Mouse (Mus musculus) fat pad, adult 2 months (tissue): Measurements from ENCODE around the gene Sptb.

Experiments used
- DNase-seq: peaks from one replicate; pipeline ENCODE4 v3.0.0-alpha.2; 2011; ENCODE audit warnings: low read depth, low spot score; ENCODE audit errors: extremely low read depth

The Sptb gene

DNA sequence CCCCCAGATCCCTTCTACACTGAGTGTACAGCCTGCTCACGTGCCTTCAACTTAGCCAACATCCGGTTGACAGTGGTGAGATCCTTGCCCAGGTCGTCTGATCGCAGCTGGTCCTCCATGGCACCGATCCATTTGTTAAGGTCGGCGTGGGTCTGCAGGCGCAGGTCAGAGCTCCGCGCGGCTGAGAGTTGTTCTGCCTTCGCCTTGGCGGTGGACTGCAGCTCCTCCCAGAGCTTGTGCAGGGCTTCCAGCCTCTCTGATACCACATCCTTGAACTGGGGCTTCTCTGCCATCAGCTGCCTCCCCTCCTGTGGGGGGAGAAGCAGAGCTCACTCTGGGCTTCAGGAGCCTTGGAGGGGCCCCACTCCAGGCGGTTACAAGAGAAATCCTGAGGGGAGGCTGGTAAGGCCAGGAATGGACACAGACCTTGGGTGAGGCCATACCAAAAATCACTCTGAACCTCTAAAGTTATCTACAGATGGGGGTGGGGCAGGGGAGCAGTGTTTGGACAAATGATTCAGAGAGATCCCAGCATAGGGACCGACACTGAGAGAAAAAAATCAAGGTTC is 101.3 kb downstream of the Sptb start:
- no peak for DNase-seq

DNA sequence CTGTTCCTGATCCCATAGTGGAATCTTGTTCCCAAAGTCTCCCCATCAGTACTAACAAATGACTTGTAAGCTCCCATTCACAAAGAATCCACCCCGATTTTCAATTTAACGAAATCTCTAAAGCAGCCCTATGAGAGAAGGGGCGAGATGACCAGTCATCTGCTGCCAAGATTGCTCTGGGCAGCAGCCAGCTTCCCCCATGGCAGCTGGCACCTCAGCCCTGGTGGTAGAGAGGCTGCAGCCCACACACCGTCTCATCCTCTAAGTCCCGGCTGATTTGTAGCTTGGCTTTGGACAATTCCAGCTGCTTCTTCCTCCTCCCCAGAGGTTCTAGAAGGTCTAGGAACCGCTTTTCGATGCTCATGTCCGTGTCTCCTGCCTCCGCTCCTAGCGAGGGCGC is 102.1 kb downstream of the Sptb start:
- no peak for DNase-seq

DNA sequence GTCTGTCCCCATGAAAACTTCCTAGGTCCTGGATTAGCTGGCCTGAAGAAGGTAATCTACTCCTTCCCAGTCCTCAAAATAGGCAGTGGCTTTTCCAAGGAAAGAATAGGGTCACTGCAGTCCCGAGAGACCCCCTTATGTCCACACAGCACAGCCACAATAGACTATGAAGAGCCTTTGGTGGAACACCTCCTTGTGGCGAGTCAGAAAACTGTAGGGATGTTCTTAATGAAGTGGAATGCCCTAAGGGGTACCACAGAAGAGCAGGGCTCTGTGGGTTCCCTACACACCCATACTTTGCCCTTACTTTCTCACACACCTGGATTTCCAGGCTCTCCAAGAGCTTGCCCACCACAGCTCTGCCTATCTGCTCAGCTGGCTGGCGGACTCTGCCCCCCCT is 104.5 kb downstream of the Sptb start:
- DNase-seq = no peak

DNA sequence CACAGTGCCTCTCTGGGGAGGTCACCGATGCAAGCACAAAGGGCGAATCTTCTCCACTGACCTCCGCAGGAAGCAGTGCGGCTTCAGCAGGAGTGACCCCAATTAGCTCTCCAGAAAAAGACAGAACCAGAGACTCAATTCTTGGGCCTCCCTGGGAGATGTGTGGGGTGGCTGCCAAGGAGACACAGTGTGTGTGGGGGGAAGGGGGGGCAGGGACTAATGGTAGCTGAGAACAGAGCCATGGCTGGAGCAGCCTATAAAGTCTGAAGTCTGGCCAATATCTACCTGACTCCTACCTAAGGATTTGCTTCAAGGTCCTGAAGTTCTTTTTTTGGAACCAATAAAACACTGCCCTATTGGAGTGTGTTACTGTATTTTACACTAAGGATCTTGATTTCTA is 105.8 kb downstream of the Sptb start:
- no peak for DNase-seq

DNA sequence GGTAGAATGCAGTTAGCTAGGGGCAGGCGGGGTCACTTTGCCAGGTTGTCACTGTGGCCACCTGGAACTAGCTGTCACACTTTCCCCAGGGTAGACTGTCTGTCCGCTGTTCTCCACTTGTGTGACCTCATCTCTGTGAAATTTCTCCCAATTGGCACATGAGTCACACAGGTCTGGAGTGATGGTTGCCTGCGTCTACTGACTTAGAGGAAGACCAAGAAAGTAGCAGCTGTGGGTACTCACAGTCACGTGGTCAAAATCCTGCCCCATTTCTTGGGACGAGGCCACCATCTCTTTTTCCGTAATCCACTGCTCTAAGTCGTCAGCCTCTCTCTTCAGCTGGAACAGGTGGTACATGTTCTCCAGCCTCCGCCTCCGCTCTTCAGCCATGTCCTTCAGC is 106.6 kb downstream of the Sptb start:
- DNase-seq = no peak

DNA sequence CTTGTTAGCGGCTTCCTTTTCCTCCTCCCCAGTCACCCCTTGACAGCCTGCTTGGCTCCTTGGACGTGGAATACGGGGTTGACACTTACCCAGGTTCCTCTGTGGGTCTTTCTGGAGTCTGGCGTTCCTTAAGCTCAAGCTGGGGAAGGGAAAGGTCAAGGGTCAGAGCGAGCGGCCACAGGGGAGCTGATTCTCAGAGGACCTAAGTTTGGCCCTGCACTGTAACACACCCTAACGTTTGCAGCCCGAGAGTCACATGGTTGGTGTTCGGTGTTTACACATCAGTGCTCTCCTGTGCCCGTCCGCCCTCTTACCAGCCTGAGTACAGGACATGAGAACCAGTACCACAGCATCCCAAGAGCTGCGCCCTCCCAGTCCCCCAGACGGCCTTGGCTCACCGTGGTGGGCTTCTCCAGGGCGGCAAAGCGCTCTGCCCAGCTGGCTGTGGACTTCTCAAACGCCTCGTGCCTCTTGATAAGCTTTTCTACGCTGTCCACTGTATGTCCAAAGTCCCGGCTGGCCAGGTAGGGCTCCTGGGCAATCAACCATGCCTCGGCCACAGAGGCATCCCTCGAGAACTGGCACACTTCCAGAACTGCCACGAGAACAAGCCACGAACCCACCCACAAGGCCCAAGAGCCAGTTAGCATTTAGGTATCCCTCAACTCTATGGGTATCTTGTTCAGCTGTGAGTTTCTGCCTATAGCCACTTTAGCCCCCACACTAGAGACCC is 112.0 kb downstream of the Sptb start:
- no peak for DNase-seq

DNA sequence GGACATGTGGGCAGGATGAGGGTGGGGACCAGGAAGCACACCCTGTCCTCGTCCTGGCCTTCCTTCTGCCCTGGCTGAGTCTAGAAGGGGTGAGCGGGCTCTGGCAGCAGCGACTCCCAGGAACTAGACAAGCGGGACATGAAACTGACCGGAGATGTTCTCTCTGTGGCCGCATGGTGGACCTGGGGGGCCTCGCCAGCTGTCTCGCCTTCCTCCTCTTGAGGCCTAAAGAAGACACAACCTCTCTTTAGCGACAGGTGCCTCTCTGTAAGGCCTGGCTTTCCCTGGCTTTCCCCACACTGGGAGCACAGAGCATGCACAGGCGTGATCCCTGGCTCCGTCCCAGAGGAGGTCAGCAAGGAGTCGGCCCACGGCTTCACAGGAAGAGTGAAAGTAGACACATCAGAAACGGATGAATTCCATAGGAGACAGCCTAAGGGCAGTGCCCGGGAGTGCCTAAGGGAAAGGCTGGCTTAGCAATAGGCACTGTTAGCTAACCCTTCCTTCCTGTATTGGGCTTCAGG is 112.7 kb downstream of the Sptb start:
- DNase-seq = no peak

DNA sequence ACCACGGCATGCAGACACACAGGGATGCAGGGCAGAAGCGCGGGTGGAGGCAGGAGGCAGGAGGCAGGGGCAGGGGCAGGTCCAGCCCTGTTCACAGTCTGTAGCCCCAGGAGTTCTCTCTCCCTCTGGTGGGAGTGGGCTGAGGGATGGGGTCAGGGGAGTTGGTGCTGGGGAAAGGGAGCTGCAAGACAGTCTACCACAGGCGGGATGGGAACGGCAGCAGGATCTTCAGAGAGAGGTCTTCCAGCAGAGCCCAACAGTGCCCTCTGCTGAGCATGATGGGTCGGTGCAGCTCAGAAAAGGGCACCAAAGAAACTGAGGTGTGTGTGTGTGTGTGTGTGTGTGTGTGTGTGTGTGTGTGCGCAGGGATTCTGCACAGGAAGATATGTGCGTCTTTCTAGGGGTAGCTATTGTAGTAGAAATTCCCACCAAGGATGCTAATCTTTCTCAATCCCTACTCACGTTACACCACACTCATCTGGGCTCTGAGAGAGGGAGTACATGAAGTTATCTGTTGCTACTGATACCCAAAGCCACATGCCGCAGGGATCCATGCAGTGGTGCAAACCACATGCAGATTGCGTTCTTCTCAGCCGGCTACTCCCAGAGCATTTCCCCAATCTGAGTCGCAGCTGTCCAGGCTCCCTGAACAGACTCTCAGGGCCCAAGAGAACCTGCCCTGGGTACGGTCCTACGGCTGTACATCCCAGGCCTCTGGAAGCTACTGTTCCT is 113.9 kb downstream of the Sptb start:
- no peak for DNase-seq

DNA sequence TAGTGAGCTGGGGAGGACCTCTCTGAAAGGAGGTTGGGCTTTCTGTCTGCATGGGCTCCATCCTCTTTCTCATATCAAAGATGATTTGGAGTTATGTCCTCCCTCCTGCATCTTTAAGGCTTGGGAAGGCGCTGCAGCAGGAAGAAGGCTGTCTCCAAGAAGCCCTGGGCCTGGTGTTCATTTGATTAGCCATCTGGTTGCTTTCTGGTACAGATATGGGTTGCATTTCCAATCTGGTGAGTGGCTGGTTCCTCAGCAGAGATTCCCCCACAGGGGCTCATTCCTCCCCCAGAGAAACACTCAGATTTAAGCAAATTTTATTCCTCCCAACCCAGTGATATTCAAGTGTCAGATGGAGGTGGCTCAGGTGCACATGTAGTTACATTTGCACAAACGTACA is 114.5 kb downstream of the Sptb start:
- DNase-seq = no peak

DNA sequence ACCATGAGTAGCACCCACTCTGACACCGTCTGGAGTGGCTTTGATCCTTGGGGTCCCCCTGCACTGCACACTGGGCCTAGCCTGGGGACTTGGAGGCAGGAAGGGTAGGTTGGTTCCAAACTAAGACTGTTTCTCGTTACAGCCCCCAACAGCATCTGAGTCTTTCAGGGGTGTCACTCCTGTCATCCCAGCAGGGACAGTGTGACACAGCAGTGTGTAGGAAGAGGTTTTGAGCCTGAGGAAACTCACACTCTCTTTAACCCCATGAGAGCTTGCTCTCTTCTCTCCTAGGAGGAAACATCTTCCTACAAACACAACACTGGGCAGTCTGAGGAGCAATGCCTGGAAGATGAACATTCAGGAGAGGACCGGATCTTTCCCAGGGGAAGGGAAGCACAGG is 115.8 kb downstream of the Sptb start:
- no peak for DNase-seq

DNA sequence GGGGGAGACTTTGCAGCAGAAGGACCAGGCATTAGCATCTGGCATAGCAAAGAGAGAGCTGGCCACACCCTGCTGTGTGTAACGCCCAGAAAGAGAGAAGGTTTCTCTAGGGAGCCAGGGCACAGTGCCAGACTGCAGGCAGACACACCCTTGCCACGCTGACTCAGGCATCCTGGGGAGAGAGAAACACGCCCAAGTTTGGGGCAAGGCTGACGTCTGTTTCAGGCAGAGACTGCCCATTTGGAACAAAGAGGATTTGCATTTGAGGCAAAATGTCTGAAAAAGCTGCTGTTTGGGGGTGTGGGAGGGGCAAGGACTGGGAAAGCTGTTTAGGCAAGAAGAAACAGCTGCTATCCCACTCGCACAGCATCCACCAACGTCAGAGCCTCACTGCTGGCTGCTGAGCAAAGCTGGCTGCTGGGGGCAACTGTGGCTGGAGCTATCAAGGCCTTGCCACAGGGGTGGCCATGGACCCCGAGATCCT is 116.5 kb downstream of the Sptb start:
- DNase-seq = no peak

DNA sequence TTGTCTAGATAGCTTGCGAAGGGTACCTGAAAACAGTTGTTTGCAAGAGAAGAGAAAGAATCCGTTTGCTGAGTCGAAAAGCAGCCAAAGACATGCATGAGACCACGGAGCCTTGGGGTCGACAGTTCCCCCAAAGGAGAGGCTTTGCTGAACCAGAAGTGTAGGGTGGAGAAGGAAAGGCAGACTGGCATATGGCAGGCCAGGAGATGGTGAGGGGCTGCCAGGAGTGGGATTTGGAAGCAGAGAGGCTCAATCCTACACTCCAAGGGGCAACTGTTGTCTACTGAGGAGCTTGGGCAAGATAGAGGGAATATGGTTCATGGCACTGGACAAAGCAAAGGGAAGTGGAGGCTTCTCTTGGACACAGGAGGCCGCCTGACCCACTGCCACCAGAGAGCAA is 117.1 kb downstream of the Sptb start:
- DNase-seq = no peak

DNA sequence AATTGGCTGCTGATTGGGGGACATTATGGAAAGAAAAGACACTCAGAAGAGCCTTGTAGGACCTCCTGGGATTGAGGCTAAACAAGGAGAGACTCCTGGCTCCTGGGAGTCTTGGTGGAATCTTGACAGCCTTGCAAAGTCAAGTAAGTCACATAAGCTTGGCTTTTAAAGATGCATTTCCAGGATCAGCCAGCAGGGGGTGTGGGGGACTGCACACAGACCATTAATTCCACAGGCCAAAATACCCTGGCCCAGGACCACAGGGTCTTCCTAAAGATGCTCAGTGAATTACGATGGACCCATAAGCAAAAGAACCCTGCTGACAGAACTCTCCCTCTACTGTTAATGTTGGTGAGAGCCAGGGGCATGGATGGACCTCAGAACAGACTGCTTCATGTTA is 118.1 kb downstream of the Sptb start:
- no peak for DNase-seq

DNA sequence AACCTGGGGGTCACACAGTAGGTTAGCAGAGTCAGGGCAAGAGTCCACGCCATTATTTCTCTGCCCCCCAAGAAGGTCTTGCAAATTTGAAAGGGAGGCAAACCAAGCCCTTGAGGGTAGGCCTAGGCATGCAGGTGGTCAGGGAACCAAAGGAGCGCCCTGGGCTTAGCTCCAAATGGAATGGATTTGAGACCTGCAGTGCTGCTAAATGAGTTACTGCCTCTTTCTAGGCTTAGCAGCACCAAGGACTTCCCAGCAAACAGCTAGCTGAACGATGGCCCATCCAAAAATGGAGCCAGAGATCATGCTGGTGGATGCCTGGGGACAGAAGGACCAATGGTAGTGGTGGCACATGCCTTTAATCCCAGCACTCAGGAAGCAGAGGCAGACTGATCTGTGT is 119.3 kb downstream of the Sptb start:
- DNase-seq = no peak

DNA sequence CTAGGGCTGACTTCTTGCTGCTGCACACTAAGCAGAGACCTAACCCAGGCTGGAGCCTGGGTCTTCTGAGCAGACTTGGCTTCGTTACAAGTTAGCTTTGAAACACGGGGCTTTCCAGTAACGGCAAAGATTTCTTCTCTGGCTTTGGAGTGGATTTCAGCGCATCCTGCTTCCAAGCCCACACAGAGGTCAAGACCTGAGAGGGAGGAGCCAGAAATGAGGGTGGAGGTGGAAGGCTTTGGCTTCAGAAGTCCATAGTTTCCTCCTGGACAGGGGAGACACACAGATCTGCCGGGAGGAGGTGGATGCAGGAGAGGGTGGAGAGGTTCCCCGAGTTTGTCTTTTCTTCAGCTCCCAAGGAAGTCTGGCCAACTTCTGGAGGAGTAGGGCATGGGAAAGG is 120.8 kb downstream of the Sptb start:
- DNase-seq = no peak

DNA sequence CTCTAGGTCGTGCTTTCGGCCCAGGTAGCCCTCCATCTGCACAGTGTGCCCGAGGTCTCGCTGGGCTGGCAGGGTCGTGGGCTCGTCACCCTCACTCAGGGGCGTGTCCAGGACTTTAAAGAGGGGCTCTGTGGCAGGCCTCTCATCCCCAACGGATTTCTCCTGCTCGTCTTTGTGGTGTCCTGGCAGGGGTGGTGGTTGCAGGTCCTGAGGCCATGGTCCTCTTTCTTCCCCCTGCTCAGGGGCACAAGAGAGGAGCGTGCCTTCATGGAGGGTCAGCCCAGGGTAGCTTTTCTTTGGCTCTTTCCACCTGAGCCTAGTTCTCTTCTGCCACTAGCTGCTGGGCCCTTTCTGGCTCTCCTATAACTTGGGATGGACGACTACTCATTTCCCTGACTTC is 123.0 kb downstream of the Sptb start:
- DNase-seq = no peak

DNA sequence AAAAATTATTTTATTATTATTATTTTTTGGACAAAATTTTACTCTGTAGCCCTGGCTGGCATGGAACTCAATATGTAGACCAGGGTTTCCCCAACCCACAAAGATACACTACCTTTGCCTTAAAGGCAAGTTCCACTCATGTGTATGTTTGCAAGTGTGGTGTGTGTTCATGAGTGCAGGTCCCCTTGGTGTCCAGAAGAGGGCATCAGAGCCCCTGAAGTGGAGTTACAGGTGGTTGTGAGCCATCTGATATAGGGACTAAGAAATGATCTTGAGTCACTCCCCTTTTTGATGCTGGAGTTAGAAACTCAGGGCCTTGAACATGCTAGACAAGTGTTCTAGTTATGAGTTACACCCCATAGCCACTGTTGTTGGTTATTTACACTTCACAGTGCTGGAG is 125.3 kb downstream of the Sptb start:
- DNase-seq = no peak

DNA sequence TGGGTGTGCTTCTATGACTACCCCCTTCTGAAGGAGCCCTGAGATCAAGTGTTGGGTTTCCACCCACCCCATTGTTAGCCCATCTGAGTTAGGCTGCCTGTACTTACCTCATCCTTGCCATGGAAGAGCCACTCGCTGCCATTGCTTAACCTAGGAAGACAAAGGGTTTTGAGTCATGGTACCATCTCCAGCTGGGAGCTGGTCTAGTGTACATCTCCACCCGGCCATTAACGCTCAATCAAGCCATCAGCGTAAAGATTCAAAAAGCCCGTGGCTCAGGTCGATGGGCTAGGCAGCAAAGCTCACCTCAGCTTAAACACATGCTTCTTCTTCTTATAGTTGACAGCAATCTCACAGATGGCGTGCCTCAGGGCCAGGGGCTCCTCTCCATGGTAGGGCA is 126.9 kb downstream of the Sptb start:
- DNase-seq = no peak

DNA sequence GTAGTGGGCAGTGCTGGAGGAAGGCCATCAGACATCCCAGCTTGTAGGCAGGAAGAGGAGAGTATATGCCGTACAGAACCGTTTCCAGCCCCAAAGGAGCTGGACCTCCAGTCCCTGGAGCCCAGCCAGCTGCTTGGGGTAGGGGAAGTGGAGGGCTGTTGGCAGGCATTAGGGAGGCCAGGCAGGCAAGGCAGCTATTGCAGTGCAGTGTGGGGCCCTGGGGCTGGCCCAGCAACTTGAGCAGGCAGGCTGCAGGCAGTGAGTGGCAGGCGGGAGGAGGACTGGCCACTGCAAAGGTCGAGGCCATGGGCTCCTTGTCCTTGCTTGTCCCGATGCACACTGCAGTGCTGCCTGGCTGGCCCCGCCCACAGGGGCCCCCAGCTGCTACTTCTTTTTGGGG is 127.5 kb downstream of the Sptb start:
- no peak for DNase-seq

DNA sequence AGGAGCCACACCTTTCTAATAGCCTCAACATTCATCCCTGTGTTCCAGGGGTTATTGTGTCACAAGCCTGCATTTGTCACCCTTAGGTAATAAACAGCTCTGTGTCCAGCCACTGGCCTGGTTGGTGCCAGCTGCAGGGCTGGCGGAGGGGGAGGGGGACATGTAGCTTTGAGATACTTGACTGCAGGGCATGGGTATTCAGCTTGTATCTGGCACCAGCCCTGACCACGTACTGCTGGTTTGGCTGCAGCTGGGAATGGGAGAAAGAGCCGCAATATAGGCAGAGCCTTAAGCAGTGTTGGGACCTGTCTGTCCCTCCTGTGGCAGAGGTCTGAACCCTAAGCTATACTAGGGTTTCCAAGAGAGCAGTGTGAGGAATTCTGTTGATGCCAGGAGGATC is 128.2 kb downstream of the Sptb start:
- DNase-seq = no peak

DNA sequence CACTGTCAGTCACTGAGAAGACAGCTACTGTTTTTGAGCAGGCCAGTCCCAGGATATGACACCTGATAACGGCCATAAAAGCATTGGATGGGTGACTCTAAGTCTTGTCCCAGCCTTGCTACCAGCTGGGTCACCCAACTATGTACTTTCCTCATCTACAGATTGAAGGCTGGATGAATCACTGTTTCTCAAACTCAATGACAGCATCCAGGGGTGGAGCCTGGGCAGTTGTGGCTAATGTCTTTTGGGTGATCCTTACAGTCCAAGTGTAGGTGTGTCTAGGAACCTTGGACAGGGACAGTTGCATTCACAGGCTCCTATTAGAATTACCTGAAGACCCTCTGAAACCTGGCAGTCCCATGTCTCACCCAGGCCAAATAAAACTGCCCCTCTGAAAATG is 130.5 kb downstream of the Sptb start:
- no peak for DNase-seq

DNA sequence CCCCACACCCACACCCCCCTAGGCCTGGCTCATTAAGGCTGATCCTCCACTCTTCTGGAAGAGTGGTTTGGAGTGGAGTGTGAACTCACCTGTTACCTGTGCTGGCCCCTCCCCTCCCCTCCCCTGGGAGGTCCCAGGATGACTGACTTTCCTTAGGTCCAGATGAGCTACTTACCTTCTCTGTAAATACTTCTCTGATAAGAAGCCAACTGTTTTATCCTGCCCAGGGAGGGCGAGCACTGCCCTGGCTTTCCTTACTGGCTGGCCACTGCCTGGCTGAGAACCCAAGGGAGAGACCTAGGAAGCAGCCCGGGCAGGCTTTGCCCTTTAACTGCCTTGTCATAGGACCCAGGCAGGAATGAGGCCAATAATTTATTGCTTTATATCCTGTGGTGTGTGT is 131.9 kb downstream of the Sptb start:
- DNase-seq = no peak
